Mouse (Mus musculus): ENCODE measurements around the gene Slc2a10.

Slc2a10 gene

DNA sequence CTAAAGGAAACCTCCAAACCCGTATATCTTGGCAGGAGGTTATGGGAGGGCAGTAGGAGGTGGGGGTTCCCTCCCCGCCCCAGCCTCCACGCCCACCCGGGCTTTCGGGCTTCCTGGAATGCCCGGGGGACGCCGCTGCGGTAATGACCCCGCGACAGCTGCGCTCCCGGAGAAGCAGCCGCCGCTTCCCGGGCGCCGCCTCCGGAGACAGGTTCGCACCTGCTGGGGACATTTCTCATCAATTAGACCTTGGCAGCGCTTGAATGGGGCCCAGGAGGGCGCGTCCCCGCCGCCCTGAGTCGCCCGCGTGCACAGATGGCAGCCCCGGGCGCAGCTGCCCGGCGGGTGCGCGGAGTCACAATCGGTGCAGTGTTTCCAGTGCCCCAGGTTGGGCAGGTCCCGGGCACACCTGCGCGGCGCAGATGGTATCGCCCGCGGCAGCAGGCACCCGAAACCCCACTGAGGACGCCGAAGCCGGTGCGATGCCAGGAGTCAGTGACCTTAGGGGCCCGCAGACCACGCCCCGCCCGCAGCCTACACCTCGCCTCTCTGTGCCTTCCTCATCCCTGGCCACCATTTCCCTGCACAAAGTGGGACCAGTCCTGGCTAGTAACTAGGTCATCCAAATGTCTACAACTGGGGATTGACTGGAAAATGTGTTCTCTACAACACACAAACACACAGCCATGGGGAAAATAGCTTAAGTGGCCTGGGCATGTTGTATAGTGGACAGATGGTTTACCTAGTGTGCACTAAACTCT, 59.9 kb downstream of the Slc2a10 start:
- no peak for DNase-seq (ENCODE audit: low read depth)

DNA sequence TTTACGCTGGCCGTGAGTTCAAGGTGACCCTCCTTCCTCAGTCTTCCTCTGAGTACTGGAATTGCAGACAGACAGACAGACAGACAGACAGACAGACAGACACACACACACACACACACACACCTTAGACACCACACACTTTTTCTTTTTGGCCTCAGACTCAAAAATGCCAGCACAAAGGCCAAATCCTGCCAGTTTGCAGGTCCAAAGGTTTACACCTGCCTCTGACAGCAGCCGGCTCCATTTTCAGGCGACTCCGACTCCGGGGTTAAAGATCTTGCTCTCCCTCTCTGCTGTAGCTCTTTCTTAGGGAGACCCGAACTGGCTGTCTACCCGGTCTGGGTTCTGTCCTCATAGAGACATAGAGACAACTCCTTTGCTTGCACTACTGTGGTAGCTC, 60.5 kb downstream of the Slc2a10 start:
- DNase-seq (ENCODE audit: low read depth) = no peak

DNA sequence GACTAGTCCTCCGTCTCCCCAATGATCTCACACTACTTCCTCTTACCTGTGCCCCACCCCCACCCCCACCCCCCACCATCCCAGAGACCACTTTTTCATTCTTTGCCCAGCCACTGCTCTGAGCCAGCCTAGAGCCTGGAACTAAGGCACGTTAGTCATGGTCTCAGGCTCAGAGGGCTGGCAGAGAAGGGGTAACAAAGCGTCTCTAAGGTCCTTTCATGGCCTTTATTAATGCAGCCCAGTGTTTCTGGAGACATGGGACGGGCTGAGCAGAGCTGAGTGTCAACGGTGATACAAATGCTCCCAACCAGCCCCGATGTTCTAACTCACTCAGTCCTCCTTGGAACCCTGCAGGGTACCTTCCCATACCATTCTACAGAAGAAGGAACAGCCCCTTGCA, 61.0 kb downstream of the Slc2a10 start:
- no peak for DNase-seq (ENCODE audit: low read depth)

DNA sequence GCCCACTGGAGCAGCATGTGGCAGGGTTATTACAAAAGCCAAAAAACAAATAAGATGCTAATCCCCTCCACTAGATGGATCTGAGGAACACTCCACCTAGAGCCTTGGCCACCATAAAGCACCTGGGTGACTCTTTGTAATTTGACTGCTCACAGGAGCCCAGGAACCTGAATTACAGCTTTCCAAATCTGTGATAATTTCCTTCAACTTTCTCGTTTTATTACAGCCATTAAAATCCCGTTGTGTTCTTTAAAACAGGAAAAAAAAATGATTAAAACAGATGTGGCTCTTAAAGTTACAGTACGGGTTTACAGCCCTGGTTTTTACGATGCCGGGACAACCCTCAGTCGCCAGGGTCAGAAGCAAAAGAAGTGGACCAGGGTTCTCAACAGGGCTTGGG, 63.3 kb downstream of the Slc2a10 start:
- no peak for DNase-seq (ENCODE audit: low read depth)

DNA sequence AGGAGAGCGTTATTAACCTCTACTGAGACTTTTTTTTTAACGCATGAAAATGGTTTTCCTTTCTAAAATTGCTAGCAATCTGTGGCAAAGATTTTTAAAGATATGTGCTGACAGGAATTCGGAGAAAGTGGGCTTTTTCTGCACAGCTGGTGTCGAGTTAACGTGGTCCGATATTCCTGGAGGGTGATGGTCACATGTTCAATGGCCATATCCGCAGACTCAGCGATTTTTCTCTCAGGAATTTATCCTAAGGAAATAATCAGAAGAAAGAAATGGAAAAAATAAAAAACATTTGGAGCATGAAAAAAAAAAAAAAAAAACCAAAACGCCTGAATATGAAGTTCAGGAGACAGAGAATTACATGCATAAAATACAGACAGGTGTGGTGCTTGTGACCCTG, 64.2 kb downstream of the Slc2a10 start:
- DNase-seq (ENCODE audit: low read depth) = no peak

DNA sequence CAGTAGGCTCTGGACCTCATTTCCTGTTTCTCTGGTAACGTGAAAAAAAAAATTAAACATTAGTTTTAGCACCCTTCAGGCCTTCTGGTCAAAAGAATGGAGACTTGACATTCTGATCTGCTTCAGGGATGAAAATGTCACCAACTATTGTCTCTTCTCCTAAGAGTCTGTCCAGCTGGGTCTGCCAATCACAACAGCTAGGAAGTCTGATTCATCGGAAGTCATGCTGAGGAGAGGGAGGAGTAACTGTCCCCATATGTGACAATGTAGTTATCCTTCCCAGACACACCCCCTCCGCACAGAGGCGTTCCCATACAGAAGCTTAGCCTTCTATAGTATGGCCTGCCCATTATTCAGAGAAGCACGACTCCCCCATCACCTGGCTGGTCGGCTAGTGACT, 65.3 kb downstream of the Slc2a10 start:
- no peak for DNase-seq (ENCODE audit: low read depth)

All from c-Kit-positive CD71-negative TER-119-negative erythroid progenitor cells, embryonic 14.5 days (primary cell).